Mouse (Mus musculus): ENCODE measurements around the gene Acvrl1.

- TF ChIP-seq CTCF (conservative IDR thresholded peaks at IDR 0.05; ENCODE audit: low read length) (no peak), NANOG (IDR thresholded peaks at IDR 0.05; ENCODE audit: borderline replicate concordance, low read length) (no peak), POU5F1 (IDR thresholded peaks at IDR 0.05; ENCODE audit: borderline replicate concordance, low read length) (no peak)
These were observed 34.7 kb downstream of the Acvrl1 start for GRCm38 (mm10) chr15:101163056-101163458.

Measured in E14TG2a.4 (cell line).